Mouse (Mus musculus) lung, embryonic 14.5 days (tissue): ENCODE measurements around the gene Arf1. TPM values are rescaled to one million over a fixed set of nuclear protein-coding genes. Genes with fewer than 3 reads are reported as not detected.

Source experiments
- ATAC-seq: fragments of 200-750 bp; cut with Nextera tagmentation; 2 replicates; pipeline ENCODE4 v1.8.0; 2017; ENCODE audit warnings: mild to moderate bottlenecking, moderate TSS enrichment, moderate library complexity; ENCODE audit not compliant: insufficient read depth
- DNase-seq: peaks from one replicate; pipeline ENCODE4 v3.0.0-alpha.2; 2015
- H3K27ac ChIP-seq: fragments of 300-500 bp; sonication (generic); 2 replicates; pipeline ENCODE4 v1.5.1; 2014; ENCODE audit warnings: low read depth, mild to moderate bottlenecking, moderate library complexity
- H3K27me3 ChIP-seq: fragments of 300-500 bp; sonication (generic); 2 replicates; pipeline ENCODE4 v1.6.1; 2014; ENCODE audit warnings: low read length, control low read depth; ENCODE audit not compliant: insufficient read depth
- H3K36me3 ChIP-seq: fragments of 300-500 bp; sonication (generic); 2 replicates; pipeline ENCODE4 v1.6.1; 2014; ENCODE audit warnings: control low read depth; ENCODE audit not compliant: insufficient read depth
- H3K4me1 ChIP-seq: fragments of 300-500 bp; sonication (generic); 2 replicates; pipeline ENCODE4 v1.6.1; 2014; ENCODE audit warnings: antibody characterized with exemption, control low read depth; ENCODE audit not compliant: insufficient read depth
- H3K4me2 ChIP-seq: fragments of 300-500 bp; sonication (generic); 2 replicates; pipeline ENCODE4 v1.6.1; 2014; ENCODE audit warnings: mild to moderate bottlenecking
- H3K4me3 ChIP-seq: fragments of 300-500 bp; sonication (generic); 2 replicates; pipeline ENCODE4 v1.5.1; 2014; ENCODE audit warnings: low read depth, low read length
- H3K9ac ChIP-seq: fragments of 300-500 bp; sonication (generic); 2 replicates; pipeline ENCODE4 v1.6.1; 2014
- H3K9me3 ChIP-seq: fragments of 300-500 bp; sonication (generic); 2 replicates; pipeline ENCODE4 v1.6.1; 2016; ENCODE audit warnings: low read depth, low read length, control low read depth
- CTCF ChIP-seq: IDR thresholded peaks from 2 replicates; pipeline ENCODE4 v1.5.1; 2016; ENCODE audit warnings: antibody characterized with exemption, low read depth
- WGBS: fragments of 180-500 bp; shearing (Covaris S2); extraction: QIAGEN DNeasy Blood & Tissue Kit; methylation state at CpG from one replicate; pipeline ENCODE4 v1.1.7; 2014; 5-methylcytosine and 5-hydroxymethylcytosine counted together
- polyA plus RNA-seq: library from polyadenylated mRNA; unstranded; fragments of >200 nt; fragmentation: Nextera tagmentation; extraction: Ambion mirVana; gene quantifications from 2 replicates; pipeline ENCODE4 v1.2.1, GENCODE M21; 2014

The Arf1 gene
- polyA plus RNA-seq, 1 experiment from 2014 or later: 687 TPM

- peaks cover 68% of the 10 kb centered on the region for H3K36me3 ChIP-seq
Observed at GRCm38 (mm10) chr11:59209580-59209979, 18.5 kb downstream of the Arf1 start.

GRCm38 (mm10) chr11:59209003-59209441 is 19.0 kb downstream of the Arf1 start:
- H3K36me3 ChIP-seq: peaks cover 68% of the 10 kb centered on the region
- peak overlapping the region; percentile 92 for H3K9ac ChIP-seq
- no peaks in the 10 kb centered on the region for H3K4me1 ChIP-seq
- peak; percentile 77 for TF ChIP-seq CTCF
- DNase-seq (peak; percentile 88), ATAC-seq (peak; percentile 69)
- H3K9me3 ChIP-seq: no peaks in the 10 kb centered on the region
- H3K27ac ChIP-seq: peak overlapping the region; percentile 97
- H3K4me2 ChIP-seq: peak overlapping the region; percentile 85
- H3K4me3 ChIP-seq: peak overlapping the region; percentile 91
- H3K27me3 ChIP-seq: no peaks in the 10 kb centered on the region
- 5% methylated on average over 18 of the region's 18 CpGs for WGBS

More at GRCm38 (mm10) chr11:59209580-59209979, 18.5 kb downstream of the Arf1 start:
- H3K4me2 ChIP-seq: peak overlapping the region; percentile 85
- ATAC-seq: no peak
- H3K27me3 ChIP-seq: no peaks in the 10 kb centered on the region
- H3K9ac ChIP-seq: no peak overlapping the region
- H3K27ac ChIP-seq: no peak overlapping the region; the same call in 1 of the 2 replicates
- no peaks in the 10 kb centered on the region for H3K9me3 ChIP-seq
- H3K4me3 ChIP-seq: peak overlapping the region; percentile 91; the same call in 1 of the 2 replicates
- no peaks in the 10 kb centered on the region for H3K4me1 ChIP-seq
- no peak for TF ChIP-seq CTCF
- WGBS: 59% methylated on average over 5 of the region's 5 CpGs
- peak; percentile 57 for DNase-seq

GRCm38 (mm10) chr11:59208153-59208831 is 19.8 kb downstream of the Arf1 start, which contains the start of gene 2310033P09Rik:
Gene 2310033P09Rik (plus strand): TSS chr11:59208321.
- WGBS: under 1% methylated on average over 67 of the region's 67 CpGs
- H3K36me3 ChIP-seq: peaks cover 64% of the 10 kb centered on the region
- ATAC-seq: peak; percentile 84

DNA sequence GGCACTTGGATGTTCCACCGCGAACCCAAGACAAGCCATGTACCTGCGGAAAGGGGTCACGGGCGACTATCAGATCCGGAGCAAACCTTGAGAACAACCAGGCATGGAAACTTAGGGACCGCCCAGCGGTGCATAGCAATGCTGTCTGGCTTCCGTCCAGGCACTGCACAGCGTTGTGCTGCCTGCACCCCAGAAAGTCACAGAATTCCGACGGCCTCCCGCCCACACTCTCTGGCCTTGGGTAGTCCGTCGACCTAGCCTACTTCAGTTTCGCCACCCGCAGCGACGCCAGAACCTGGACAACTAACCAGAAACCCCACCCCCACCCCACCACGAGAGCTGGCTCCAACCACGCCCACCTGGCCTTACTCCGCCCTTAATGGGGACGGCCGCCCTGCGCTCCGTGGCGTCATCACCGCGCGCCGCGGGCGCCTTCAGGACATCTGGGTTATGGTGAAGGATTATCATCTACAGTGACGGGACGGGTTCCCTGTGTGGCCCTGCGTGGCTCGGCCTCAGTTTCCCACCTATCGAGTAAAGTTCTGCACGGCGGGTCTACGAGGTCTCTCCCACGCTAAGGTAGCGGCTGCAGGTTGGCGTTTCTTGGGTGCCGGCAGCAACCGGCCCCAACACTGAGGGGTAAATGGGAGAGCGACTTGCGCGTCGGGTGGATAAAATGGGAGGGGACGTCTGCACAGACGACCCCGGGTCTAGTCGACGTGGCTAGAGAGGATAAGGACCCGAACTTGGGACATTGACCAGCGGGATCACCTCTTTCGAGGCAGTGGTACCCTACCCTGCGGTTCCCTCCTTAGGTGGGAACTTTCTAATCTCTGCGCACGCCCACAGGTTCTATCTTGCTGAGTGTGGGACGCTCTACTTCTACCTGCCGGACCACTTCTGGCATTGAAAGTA is 25.7 kb downstream of the Arf1 start, which contains the start of gene Mrpl55:
Gene Mrpl55, plus strand, starts transcription at position 406 of the 915 bp plus-strand sequence.
- no peaks in the 10 kb centered on the region for H3K27me3 ChIP-seq
- H3K4me3 ChIP-seq: peak within 1 kb of the TSS; percentile 90
- under 1% methylated on average over 63 of the region's 63 CpGs for WGBS
- H3K9me3 ChIP-seq: no peaks in the 10 kb centered on the region
- ATAC-seq: peak; percentile 91
- no peak for TF ChIP-seq CTCF
- H3K4me2 ChIP-seq: peak within 1 kb of the TSS; percentile 94
- peaks cover 41% of the 10 kb centered on the region for H3K36me3 ChIP-seq
- peak; percentile 98 for DNase-seq
- H3K9ac ChIP-seq: peak within 1 kb of the TSS; percentile 84
- peak within 1 kb of the TSS; percentile 69; the same call in 1 of the 2 replicates for H3K27ac ChIP-seq
- H3K4me1 ChIP-seq: peaks cover 8% of the 10 kb centered on the region; the same call in 1 of the 2 replicates

More at GRCm38 (mm10) chr11:59208153-59208831, 19.8 kb downstream of the Arf1 start, which contains the start of gene 2310033P09Rik:
- H3K4me3 ChIP-seq: peak within 1 kb of the TSS; percentile 91
- no peaks in the 10 kb centered on the region for H3K4me1 ChIP-seq
- peak within 1 kb of the TSS; percentile 85 for H3K4me2 ChIP-seq
- peak; percentile 98 for DNase-seq
- H3K9me3 ChIP-seq: no peaks in the 10 kb centered on the region
- no peaks in the 10 kb centered on the region for H3K27me3 ChIP-seq
- TF ChIP-seq CTCF: no peak
- H3K9ac ChIP-seq: peak within 1 kb of the TSS; percentile 92
- peak within 1 kb of the TSS; percentile 97 for H3K27ac ChIP-seq

DNA sequence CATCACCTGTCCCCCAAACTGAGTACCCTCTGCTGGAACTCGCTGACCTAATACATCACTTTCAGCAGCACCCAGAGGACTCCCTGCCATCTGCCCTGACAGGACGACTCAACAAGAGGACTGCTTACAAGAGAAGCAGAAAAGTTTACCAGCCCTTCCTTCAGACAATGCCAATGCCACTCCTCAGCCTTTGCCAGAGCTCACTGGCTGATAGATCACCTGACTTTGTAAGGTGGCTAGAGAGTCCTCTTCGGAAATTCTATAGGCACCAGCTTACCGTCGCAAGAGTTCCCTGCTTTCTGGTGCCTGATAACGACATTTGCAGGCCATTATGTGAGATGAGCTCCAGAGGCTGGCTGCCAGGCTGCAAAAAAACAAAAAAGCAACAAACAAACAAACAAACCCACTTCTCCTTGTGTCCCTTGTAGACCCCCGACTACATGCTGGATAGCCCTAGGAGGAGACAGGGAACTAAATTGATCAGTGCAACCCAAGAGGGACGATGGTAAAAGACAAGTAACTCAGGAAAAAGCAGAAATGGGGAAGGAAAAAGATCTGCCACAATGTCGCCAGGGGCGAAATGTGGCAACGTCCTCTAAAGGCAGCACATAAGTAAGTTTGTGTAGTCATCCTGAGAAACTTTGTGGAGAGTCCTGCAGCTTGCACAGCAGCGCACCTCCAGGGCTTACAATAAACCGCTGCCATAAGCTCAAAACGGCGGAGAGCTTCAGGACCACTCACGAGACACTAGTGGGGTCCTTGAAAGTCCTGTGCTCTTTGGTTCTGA is 26.7 kb downstream of the Arf1 start:
- Histone ChIP-seq H3K9ac (peak overlapping the region; percentile 84), H3K27me3 (no peaks in the 10 kb centered on the region), H3K4me3 (peak overlapping the region; percentile 90), H3K27ac (peak overlapping the region; percentile 69; the same call in 1 of the 2 replicates), H3K4me2 (peak overlapping the region; percentile 94), H3K9me3 (no peaks in the 10 kb centered on the region), H3K4me1 (peaks cover 8% of the 10 kb centered on the region; the same call in 1 of the 2 replicates), H3K36me3 (peaks cover 38% of the 10 kb centered on the region)
- WGBS: 28% methylated on average over 16 of the region's 16 CpGs
- TF ChIP-seq CTCF: no peak
- DNase-seq (no peak), ATAC-seq (peak; percentile 7; the same call in 1 of the 2 replicates)

DNA sequence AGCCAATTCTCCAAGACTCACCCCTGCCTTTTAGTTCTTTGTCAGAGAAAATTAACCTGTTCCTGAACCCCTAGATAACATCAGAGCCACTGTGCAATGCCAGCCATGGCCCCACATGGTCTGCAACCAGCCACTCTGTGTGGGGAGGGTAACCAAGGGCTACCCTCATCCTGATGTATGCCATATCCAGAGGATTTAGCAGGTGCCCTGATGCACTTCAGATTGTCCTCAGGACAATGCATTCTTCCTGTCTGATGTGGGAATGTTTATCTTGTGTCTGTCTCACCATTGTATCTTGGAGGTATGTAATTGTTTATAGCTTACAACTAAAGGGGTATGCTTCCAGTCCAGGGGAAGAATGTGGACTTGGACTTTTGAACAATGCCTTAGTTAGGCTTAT is 31.8 kb downstream of the Arf1 start:
- DNase-seq (peak; percentile 31), ATAC-seq (no peak)
- no peak for TF ChIP-seq CTCF
- H3K9ac ChIP-seq: no peak overlapping the region
- 0 out of 2 replicates have a peak, but pooled peaks cover 2% of the 10 kb centered on the region for H3K4me1 ChIP-seq
- no peak overlapping the region for H3K4me3 ChIP-seq
- H3K9me3 ChIP-seq: no peaks in the 10 kb centered on the region
- H3K27ac ChIP-seq: no peak overlapping the region
- H3K36me3 ChIP-seq: peaks cover 15% of the 10 kb centered on the region; the same call in 1 of the 2 replicates
- H3K4me2 ChIP-seq: no peak overlapping the region
- H3K27me3 ChIP-seq: no peaks in the 10 kb centered on the region
